Mouse (Mus musculus) CH12.LX (cell line): Measurements from ENCODE around the gene Xrra1.

Experiments
- CTCF ChIP-seq, 2 experiments: IDR thresholded peaks in 1 of 2; conservative IDR thresholded peaks in 1 of 2; 2 replicates each; pipeline ENCODE4 v1.5.1; 2011 to 2012; ENCODE audit warnings: low read depth in 2 of 2, low read length in 2 of 2, improper control_type of control experiment in 1 of 2, inconsistent platforms in 1 of 2, mild to moderate bottlenecking in 1 of 2, moderate library complexity in 1 of 2
- E2F4 ChIP-seq: IDR thresholded peaks from 2 replicates; pipeline ENCODE4 v1.6.1; 2011; ENCODE audit warnings: low read depth, low read length, improper control_type of control experiment; ENCODE audit not compliant: insufficient replicate concordance
- EP300 ChIP-seq: IDR thresholded peaks from 2 replicates; pipeline ENCODE4 v1.6.1; 2011; ENCODE audit warnings: low read length, improper control_type of control experiment
- HCFC1 ChIP-seq: IDR thresholded peaks from 2 replicates; pipeline ENCODE4 v1.6.1; 2012; ENCODE audit warnings: low read depth, mild to moderate bottlenecking, inconsistent platforms, low read length, improper control_type of control experiment
- MAFK ChIP-seq: IDR thresholded peaks from 2 replicates; pipeline ENCODE4 v1.6.1; 2011; ENCODE audit warnings: low read length, improper control_type of control experiment; ENCODE audit not compliant: insufficient replicate concordance
- MYC ChIP-seq: IDR thresholded peaks from 2 replicates; pipeline ENCODE4 v1.6.1; 2011; ENCODE audit warnings: low read depth, mild to moderate bottlenecking, improper control_type of control experiment, low read length
- NRF1 ChIP-seq: IDR thresholded peaks from 2 replicates; pipeline ENCODE4 v1.6.1; 2014; ENCODE audit warnings: low read depth, mild to moderate bottlenecking, inconsistent platforms, low read length, improper control_type of control experiment, moderate library complexity
- POLR2A ChIP-seq: IDR thresholded peaks from 2 replicates; pipeline ENCODE4 v1.6.1; 2011; ENCODE audit warnings: low read depth, mild to moderate bottlenecking, improper control_type of control experiment, low read length
- RCOR1 ChIP-seq: conservative IDR thresholded peaks from 2 replicates; pipeline ENCODE4 v1.6.1; 2012; ENCODE audit warnings: low read depth, mild to moderate bottlenecking, inconsistent platforms, low read length, improper control_type of control experiment
- ZC3H11A ChIP-seq: IDR thresholded peaks from 2 replicates; pipeline ENCODE4 v1.6.1; 2012; ENCODE audit warnings: low read depth, mild to moderate bottlenecking, inconsistent platforms, low read length, improper control_type of control experiment

DNA sequence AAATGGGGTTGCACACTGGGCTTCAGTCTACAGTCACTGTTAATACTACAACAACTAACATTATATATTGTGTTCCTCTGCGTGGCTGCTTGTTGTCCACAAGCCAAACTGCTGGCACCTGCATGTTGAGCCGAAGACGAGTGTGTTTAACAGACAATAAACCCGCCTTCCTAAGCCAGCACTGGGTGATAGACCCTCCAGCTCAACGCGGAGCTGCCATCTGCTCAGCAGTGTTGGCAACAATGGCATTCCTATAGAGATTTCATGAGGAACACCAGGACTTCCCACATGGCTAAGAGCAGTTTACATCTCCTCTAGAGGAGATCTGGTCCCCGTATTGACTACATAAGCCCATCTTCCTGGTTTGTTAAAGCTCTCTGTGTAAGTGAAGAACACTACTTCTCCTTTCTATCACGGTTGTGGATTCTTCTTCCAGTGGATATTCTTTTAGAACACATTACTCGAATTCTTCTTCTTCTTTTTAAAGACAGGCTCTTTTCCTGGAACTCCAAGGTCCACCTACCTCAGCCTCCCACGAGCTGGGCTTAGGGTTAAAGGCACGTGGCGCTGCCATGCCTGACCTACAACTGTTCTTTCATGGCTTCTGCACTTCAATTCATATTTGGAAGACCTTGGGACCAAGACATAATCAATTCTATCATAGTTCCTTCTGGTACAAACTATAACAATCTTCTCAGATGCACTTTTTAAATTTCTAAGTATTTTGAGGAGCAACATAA, 98.5 kb downstream of the Xrra1 start:
- TF ChIP-seq POLR2A (no peak), CTCF (conservative IDR thresholded peaks at IDR 0.05 in 1 of 2, IDR thresholded peaks at IDR 0.05 in 1 of 2; ENCODE audit: low read depth in 2 of 2, low read length in 2 of 2) (no peak), ZC3H11A (no peak), RCOR1 (no peak), HCFC1 (no peak), MAFK (no peak), EP300 (no peak), E2F4 (no peak), NRF1 (no peak), MYC (no peak)
